Mouse (Mus musculus): Measurements from ENCODE around the gene Syt5.
"Not testable (repeated sequence)": the region's sequence is repeated elsewhere in the genome, so short reads cannot be mapped to it uniquely, and the experiment has no call there.

The Syt5 gene

DNA sequence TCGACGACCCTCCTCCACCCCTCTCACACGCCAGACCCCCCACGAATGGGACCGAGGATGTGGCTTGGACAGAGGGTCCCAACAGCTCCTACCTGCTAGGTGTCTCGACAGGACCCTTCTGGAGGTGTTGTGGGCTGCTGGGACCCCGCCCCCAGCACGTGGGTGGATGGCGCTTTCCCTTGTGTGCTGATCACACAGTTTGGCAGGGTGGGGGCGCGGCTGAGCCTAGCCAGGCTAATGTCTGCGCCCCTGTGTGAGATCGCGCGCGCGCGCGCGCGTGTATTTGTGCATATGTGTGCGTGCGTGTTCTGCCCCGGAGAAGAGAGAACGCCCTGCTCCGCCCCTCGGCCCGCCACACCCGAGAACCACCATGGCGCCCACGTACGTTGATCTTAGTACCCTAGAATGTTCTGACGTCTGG lies at the start of gene Syt5:
TSS of gene Syt5 (minus strand) at position 321 of the 421 bp plus-strand sequence.
- no peak for DNase-seq

DNA sequence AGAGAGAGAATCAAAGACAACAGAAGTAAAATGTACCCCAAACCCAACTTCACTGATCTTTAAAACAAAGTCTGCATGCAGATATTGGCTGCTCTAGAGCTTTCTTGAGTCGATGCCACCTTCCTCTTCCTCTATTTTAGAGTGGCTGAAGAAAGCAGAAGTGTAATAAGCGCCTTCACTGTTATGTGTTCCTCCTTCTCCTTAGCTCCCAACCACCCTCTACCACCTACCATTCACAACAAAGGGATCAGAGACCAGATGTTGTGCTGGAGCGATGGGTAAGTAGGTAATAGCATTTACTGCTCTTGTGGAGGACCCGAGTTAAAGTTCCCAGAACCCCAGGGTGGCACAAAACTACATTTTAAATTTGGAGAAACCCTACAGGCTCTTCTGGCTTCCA lies 49.7 kb upstream of the Syt5 start:
- not testable (repeated sequence) for DNase-seq

DNA sequence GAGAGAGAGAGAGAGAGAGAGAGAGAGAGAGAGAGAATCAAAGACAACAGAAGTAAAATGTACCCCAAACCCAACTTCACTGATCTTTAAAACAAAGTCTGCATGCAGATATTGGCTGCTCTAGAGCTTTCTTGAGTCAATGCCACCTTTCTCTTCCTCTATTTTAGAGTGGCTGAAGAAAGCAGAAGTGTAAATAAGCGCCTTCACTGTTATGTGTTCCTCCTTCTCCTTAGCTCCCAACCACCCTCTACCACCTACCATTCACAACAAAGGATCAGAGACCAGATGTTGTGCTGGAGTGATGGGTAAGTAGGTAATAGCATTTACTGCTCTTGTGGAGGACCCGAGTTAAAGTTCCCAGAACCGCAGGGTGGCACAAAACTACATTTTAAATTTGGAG lies 34.1 kb upstream of the Syt5 start:
- not testable (repeated sequence) for DNase-seq

DNA sequence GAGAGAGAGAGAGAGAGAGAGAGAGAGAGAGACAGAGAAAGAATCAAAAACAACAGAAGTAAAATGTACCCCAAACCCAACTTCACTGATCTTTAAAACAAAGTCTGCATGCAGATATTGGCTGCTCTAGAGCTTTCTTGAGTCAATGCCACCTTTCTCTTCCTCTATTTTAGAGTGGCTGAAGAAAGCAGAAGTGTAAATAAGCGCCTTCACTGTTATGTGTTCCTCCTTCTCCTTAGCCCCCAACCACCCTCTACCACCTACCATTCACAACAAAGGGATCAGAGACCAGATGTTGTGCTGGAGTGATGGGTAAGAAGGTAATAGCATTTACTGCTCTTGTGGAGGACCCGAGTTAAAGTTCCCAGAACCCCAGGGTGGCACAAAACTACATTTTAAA lies 25.0 kb upstream of the Syt5 start:
- not testable (repeated sequence) for DNase-seq

DNA sequence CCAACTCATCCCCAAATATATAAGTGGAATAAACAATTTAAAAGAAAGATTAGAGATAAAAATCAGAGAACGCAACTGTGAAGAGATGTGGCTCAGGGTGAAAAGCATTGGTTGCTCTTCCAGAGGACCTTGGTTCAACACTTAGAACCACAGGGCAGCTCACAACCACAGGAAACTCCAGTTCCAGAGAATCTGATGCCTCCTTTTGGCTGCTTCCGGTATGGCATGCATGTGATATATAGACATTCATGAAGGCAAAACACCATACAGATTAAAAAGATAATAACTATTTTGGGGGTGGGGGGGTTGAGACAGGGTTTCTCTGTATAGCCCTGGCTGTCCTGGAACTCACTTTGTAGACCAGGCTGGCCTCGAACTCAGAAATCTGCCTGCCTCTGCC lies 15.3 kb upstream of the Syt5 start:
- DNase-seq = no peak

DNA sequence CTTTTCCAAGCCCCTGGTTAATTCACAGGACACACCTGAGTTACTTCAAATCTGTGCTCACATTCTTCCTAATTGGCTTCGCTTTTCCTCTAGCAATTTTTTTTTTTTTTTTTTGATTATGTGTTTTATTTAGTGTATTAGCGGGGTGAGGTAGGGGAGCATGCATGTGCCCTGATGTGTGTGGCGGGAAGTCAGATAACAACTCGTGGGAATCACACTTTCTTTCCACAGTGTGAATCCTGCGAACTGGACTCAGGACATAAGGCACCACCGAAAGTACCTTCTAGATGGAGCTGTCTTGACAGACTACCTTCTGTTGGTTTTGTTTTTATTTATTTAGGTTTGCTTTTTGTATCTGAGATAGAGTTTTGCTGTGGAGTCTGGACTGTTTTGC lies 9.8 kb upstream of the Syt5 start:
- no peak for DNase-seq

DNA sequence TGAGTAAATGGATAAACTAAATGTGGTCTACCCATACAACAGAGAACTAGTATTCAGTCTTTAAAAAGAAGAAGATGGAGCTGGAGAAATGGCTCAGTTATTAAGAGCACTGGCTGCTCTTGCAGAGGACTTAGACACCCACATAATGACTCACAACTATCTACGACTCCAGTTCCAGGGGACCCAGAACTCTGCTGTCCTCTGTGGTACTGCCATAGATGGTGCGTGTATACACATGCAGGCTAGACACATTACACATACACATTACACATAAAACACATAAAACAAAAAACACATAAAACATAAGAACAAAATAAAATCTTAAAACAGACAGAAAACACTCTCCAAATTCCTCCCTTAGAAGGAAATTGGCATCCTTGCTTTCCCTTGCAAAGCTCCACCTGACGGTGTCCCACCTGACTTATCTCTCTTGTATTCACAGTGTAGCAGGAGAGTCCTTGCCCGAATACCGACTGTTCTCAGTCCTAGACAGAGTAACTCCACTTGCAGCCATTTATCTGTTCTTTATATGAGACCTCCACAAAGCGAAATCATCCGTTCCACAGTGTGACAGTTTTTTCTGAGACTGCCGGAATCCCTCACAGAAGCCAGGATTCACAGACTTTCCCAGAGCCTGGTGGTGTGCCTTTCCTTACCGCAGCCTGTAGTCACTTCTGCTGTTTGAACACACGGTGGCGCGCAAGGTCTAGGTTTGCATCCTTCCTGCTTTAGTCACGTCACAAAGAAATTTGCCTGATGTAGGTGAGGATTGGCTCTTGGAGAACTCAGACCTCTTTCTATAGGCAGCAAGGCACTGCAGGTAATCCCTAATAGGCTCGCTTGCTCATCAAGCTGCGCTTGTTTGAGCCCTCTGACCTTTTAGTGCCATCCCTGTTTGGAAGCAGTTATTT lies 9.2 kb upstream of the Syt5 start:
- peak; percentile 74 to 75 for DNase-seq

DNA sequence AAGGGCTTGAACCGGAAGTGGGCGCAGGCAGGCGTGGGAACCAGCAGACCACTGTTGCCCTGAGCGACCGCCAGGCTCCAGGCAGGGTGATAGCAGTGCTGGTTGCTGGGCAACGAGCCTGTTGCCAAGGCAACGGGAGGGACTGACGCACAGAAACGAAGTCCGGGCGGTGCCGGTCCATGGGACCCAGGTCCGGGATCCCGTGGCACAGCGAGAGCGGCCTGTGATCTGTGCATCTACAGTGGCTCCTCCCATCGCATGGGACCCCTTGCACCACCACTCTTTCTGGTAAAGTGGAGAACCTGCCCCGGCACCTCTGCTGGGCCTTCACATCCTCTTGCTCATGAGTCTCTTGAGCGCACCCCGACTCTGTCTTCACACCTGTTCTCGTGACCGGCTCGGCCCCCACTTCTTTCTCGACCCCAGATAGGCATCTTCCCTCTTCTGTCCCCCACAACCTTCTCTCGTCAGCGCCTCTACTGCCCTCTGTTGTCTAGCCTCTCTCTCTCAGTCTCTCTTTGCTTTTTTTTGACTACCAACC lies 680 bp downstream of the Syt5 start:
- peak; percentile 38 to 72 for DNase-seq

DNA sequence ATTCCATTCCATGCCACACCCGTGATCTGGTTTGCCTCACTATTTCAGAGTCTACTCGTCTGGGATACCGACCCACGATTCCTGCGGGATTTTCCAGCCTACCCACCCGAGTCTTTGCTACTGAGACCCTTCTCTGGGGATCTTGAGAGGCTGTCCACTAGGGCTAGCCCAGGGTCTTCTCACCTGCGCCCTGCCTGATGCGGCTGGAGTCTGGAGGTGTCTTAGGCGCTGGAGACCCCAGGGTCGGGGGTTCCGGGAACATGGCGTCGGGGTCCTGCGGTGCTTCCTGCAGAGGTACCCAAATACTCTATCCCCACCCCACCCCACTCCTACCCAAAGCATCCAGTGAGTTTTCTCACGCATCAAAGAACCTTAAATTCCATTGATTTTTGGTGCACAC lies 1.3 kb downstream of the Syt5 start:
- DNase-seq = no peak

DNA sequence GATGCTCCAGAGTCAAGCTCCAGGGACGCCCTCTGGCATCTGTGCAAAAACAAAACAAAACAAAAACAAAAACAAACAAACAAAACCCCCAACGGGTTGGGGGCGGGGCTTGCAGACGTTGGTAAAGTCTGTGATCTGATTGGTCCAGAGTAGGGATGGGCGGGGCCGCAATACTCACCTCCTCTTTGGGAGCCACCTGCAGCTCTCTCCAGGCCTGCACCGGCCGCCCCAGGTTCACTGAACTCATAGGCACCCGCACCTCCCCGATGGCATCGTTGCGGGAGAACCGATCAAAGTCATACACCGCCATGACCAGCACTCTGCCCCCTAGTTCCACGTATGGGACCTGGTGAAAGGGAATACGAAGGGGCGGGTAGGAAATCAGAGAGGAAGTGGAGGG lies 5.3 kb downstream of the Syt5 start:
- no peak for DNase-seq

DNA sequence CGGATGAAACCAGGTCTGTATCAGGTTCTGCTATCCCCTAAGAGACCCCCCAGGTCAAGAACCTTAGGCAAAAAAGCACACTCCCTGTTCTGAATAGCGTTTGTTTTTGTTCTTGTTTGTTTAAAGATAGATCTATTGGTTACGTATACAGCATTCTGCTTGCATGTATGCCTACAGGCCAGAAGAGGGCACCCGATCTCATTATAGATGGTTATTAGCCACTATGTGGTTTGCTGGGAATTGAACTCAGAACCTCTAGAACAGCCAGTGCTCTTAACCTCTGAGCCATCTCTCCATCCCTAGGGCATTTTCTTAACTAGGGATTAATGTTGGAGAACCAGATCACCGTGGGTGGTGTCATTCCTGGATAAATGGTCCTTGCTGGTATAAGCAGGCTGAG lies 6.0 kb downstream of the Syt5 start:
- DNase-seq = no peak

DNA sequence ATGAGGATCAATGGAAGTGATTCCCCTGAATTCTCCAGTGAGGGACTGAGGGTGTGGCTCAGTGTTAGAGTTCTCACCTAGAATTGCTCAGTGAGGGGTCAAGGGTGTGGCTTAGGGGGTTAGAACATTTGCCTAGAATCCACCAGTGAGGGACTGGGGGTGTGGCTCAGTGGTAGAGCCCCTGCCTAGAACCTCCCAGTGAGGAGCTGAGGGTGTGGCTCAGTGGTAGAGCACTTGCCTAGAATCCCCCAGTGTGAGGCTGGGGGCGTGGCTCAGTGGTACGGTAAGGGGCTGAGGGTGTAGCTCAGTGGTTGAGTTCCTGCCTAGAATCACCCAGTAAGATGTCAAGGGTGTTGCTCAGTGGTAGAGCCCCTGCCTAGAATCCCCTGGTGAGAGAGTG lies 8.3 kb downstream of the Syt5 start:
- DNase-seq = no peak

DNA sequence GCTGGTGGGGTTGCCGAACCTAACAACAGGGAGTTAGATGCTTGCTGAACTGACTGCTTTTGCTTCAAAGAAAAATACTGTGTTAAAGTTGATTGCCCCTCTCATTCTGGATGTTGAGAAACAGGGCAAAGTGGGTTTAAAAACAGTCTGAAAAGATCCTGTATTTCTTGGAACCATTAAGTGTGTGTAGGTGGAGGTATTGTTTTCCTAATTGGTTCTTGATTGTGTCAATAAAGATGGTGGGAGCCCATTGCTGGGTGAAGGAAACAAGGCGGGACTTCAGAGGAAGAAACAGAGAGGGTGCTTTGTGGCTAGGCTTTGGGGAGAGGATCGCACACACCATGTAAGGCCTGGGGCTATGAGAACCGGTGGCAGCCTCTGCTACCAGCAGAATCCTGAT lies 10.2 kb downstream of the Syt5 start:
- no peak for DNase-seq

DNA sequence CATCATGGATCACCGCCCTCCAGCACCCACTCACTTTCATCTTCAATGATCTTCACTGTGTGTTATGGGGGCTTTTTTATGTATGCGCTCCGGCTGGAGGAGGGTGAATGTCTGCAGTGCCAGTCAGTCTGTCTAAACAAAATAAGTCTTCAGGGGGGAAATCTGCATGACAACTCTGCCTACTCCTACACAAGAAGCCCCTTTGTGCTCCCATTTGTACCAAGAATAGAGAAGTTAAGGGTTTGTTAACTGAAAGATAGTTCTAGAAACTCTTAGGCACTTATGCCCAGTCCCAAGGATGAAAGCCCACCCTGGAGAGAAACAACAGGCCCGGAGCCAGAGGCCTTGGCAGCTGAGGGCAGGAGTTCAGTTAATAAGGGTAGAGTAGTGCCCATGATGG lies 11.0 kb downstream of the Syt5 start:
- DNase-seq = no peak

DNA sequence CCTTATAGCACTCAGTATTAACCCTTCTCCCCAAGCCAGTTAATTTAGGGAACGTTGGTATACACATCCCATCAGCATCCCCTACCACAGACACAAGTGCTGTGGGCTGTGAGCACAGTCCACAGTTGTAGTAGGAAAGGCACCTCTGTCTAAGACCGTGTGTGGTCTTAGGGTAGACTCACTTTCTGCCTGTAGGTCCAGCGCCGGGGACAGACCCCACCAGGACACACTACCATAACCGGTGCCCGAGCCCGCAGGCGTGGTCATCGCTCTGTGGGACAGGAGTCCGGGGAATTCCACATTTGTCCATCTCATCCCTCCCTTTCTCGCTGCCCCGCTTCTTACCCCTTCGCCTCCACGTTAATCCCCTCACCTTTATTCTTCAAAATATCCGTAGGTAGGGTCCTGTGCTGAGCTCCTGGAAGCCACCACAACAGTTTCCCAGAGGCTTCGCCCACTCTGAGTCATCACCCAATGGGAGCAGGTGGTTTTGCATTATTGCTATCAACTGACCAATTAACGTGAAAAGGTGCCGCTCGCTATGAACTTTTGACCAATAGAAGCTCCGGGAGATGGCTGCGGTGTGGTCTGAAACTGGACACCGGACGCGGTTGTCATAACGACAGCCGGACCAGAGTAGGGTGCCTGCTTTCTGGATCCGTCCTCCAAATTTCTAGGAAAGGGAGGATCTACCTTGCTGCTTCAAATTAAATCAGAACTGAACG lies 15.2 kb downstream of the Syt5 start, which contains the start of gene Dnaaf3:
TSS of gene Dnaaf3 (minus strand) at position 449 of the 725 bp plus-strand sequence.
- peak; percentile 81 to 92 for DNase-seq

DNA sequence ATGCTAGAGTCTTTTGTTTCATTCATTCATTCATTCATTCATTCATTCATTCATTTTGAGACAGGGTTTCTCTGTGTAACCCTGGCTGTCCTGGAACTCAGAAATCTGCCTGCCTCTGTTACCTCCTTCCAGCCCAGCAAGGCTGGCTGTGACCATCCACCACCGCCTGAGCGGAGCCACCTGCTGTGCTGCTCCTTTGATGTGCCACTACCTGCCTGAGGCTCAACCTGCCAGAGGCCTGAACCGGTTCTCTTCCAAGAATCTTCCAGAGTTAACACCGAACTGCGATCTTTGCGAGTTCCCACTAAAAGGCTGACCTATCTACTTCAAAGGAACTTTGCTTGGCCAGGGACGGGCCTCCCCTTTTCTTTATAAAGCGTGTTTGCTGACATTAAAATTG lies 17.2 kb downstream of the Syt5 start:
- DNase-seq = not testable (repeated sequence)

DNA sequence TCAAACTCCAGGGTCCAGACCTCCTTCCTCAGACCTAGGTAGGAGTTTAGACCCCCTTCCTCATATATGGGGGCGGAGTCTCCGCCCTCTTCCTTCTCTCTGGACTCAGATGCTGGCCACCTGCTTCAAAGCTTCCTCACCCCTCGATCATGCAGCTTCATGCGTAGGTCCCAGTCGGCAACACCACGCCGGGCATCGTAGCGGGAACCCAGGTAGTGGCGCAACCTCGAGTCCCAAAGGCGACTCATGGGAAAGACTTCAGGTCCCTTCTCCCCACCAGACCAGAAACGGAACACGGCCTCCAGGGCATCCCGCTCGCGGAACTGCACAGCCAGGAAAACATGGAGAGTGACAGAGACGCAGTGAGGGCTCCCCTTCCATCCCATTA lies 20.0 kb downstream of the Syt5 start:
- DNase-seq = no peak

DNA sequence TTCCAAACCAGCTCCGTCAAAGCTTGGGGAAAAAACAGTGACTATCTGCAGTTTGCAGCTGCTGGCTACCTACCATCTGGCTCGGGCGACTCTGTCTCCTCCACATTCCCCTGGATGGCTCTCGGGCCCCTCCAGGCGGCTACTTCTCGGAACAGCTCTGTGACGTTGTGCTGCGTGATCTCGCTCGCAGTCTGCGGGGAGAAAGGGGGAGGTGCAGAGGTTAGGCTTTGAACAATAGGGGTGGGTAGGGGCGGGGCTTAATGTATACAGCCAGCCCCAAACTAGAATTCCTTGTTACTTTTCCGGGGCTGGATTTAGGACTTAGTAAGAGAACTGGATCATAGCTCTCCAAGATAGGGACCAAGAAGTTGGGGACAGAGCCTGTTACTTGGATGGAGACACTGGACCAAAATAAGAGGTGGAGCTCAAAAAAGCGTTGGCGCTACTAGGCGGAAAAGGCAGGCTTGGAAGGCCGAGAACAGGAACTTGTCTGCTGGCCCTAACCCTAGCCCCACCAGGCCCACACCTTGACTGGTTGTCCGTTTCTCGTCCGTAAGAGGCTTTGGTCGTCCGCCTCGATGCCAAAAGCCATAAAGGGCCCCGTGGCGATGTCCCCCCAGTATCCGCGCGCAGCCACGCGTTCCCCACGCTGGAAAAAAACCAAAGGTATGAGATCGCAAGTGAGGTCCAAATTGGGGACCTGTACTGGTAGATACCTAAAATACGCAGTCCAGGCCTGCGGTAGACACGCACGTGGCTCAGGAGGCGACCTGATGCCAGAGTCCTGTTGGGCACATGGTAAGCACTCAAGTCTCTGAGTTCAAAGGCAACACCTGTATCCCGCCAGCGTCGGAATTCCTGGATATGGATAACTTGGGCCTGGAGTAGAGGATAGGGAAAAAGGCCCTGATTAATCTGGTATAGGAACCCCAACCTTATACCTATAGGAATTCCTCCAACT lies 20.7 kb downstream of the Syt5 start:
- peak; percentile 73 to 80 for DNase-seq

DNA sequence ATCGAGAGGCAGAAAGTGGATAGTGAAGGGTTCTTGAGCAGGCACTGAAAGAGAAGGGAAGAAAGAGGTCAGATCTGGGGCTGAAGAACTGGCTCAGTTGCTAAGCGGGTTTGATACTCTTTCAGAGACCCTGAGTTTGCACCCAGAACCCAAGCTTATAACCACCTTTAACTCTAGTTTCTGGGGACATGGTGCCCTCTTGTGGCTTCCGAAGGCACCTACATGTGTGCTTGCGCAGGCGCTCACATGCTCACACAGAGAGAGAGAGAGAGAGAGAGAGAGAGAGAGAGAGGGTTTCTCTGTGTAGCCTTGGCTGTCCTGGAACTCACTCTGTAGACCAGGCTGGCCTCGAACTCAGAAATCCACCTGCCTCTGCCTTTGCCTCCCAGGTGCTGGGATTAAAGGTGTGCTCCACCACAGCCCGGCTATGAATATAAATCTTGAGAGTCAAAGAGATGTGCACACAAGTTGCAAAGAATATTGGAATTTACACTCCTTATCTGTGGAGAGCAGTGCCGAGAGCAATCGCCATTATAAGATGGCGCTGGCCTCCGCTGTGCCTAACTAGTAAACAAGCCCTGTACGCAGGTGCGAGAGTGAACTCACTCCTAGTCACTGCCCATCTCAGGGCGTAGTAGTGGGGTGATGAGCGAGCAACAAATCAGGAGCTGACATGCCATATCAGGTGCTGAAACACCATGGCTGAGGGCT lies 23.0 kb downstream of the Syt5 start, which contains the start of gene Tnni3:
TSS of gene Tnni3 (minus strand) at position 18 of the 711 bp plus-strand sequence.
- peak; percentile 48 to 54 for DNase-seq

DNA sequence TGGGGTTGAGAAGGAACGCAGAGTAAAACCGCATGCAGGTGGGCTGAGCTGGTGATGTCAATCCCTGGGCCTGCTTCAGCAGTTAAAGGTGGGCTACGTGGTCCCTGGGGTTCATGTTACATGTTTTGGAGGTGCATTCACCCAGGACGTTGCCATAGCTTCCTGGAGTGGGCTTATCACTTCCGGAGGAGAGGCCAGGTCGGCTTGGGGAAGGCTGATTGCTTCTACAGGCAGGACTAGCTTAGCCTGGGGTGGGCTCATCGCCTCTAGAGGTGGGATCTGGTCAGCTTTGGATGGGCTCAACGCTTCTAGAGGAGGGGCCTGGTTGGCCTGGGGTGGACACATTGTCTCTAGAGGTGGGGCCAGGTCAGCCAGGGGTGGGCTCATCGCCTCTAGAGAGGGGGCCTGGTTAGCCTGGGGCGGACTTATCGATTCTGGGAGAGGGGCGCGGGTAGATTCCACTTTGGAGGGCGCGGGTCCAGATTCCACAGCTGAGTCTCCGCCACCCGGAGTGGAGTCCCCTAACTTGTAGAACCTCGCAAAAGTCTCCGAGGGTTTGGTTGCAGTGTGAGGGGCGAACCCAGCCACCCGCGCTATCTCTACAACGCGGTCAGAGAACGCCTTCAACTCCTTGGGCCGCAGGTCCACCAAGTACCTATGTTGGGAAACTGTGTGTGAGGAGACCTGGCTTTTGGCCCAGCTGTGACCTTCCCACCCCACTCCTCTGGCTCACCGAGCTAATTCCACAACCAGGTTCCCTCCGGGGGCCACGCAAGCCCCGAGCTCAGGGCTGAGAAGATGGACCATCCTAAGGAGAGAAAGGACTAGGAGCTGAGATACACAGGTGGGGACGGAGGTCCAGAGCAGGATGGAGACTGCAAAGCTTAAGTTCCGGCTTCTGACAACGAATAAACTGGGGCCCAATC lies 23.9 kb downstream of the Syt5 start:
- DNase-seq = no peak

DNA sequence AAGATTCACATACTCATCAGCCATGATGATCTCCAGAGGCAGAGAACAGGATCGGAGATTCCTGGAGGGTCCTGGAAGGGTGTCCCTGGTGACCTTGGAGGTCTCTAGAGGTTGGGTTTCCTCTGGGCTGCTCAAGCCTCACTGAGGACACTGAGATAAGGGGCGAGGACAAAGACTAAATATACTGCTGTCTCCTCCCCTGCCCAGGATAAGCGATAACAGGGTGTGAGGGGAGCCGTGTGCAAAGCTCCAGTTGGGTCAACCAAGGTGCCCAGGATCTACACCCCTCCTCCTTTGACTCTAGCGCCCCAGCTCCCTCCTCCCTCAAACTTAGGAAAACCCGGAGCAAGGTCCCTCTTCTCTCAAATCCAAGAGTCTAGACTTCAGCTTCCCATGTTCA lies 25.0 kb downstream of the Syt5 start:
- DNase-seq = no peak
